Mouse (Mus musculus): ENCODE results near the gene Vps16.

GRCm38 (mm10) chr2:130491162-130491561, 67.0 kb downstream of the Vps16 start:
- TF ChIP-seq CTCF (IDR thresholded peaks at IDR 0.05; ENCODE audit: low read depth, low read length): no peak
- TF ChIP-seq POLR2A (IDR thresholded peaks at IDR 0.05; ENCODE audit: insufficient read depth, low read length): no peak
- TF ChIP-seq EP300 (IDR thresholded peaks at IDR 0.05; ENCODE audit: insufficient read depth, low read depth, low read length): no peak

Data from ES-Bruce4 (cell line).